Mouse (Mus musculus) liver, postnatal 0 days (tissue): ENCODE measurements around the gene Slc43a1. TPM values are rescaled to one million over a fixed set of nuclear protein-coding genes. Genes with fewer than 3 reads are reported as not detected.

Experiments used
- ATAC-seq: fragments of 200-750 bp; cut with Nextera tagmentation; 2 replicates; pipeline ENCODE4 v1.8.0; 2017; ENCODE audit warnings: mild to moderate bottlenecking, moderate library complexity
- DNase-seq: peaks from one replicate; pipeline ENCODE4 v3.0.0-alpha.2; 2016
- H3K27ac ChIP-seq: fragments of 300-500 bp; sonication (generic); 2 replicates; pipeline ENCODE4 v1.5.1; 2014; ENCODE audit warnings: antibody characterized with exemption, moderate library complexity, mild to moderate bottlenecking, low read depth
- H3K27me3 ChIP-seq: fragments of 300-500 bp; sonication (generic); 2 replicates; pipeline ENCODE4 v1.6.1; 2014; ENCODE audit warnings: low read length, control low read depth, mixed read lengths; ENCODE audit not compliant: insufficient read depth
- H3K36me3 ChIP-seq: fragments of 300-500 bp; sonication (generic); replicated peaks from 2 replicates; pipeline ENCODE4 v1.6.1; 2014; ENCODE audit warnings: mild to moderate bottlenecking, control low read depth, low read length, moderate library complexity, mixed read lengths; ENCODE audit not compliant: insufficient read depth
- H3K4me1 ChIP-seq: fragments of 300-500 bp; sonication (generic); 2 replicates; pipeline ENCODE4 v1.6.1; 2014; ENCODE audit warnings: antibody characterized with exemption, mild to moderate bottlenecking, control low read depth; ENCODE audit not compliant: insufficient read depth
- H3K4me2 ChIP-seq: fragments of 300-500 bp; sonication (generic); 2 replicates; pipeline ENCODE4 v1.6.1; 2014; ENCODE audit warnings: low read depth, mild to moderate bottlenecking, low read length, moderate library complexity, mixed read lengths
- H3K4me3 ChIP-seq: fragments of 300-500 bp; sonication (generic); 2 replicates; pipeline ENCODE4 v1.5.1; 2014; ENCODE audit warnings: low read depth, low read length
- H3K9ac ChIP-seq: fragments of 300-500 bp; sonication (generic); replicated peaks from 2 replicates; pipeline ENCODE4 v1.6.1; 2014; ENCODE audit warnings: mild to moderate bottlenecking, moderate library complexity
- H3K9me3 ChIP-seq: fragments of 300-500 bp; sonication (generic); 2 replicates; pipeline ENCODE4 v1.6.1; 2016; ENCODE audit warnings: mild to moderate bottlenecking, control low read depth, low read length, mixed read lengths
- CTCF ChIP-seq: sonication (generic); IDR thresholded peaks from 2 replicates; pipeline ENCODE4 v1.5.1; 2016; ENCODE audit warnings: antibody characterized with exemption, low read depth
- EP300 ChIP-seq: IDR thresholded peaks from 2 replicates; pipeline ENCODE4 v1.6.1; 2016; ENCODE audit warnings: antibody characterized with exemption, low read depth, mild to moderate bottlenecking
- WGBS: fragments of 180-500 bp; shearing (Covaris S2); extraction: QIAGEN DNeasy Blood & Tissue Kit; methylation state at CpG from one replicate; pipeline ENCODE4 v1.1.7; 2014; ENCODE audit not compliant: insufficient replicate concordance; 5-methylcytosine and 5-hydroxymethylcytosine counted together
- polyA plus RNA-seq: library from polyadenylated mRNA; unstranded; fragments of >200 nt; fragmentation: Nextera tagmentation; extraction: Ambion mirVana; gene quantifications from 2 replicates; pipeline ENCODE4 v1.2.1, GENCODE M21; 2015

The Slc43a1 gene
- polyA plus RNA-seq, 1 experiment from 2014 or later = 67.8 TPM

DNA sequence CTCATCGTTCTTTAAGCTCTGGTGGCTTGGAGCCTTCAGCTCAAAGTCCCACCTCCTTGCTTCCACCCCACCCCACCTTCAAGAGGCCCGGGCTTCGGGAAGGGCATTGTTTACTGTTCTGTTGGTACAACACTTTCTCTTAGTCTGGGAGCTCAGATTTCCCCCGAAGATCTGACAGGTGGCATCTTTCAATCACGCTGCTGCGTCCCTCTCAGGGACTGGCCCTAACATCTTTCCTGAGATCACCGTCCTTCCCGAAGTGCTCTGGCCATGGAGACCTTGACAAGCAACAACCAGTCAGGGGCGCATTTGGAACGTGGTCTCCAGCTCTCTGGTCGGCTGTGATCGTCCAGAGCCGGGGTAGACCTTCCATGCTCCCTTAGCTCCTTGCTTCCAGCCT lies 16.1 kb upstream of the Slc43a1 start, which contains the start of gene Smtnl1:
TSS of gene Smtnl1 (minus strand) at position 101 of the 400 bp plus-strand sequence.
- no peaks in the 10 kb centered on the region for H3K36me3 ChIP-seq
- no peaks in the 10 kb centered on the region for H3K9me3 ChIP-seq
- no peak within 1 kb of the TSS for H3K4me3 ChIP-seq
- peaks cover 8% of the 10 kb centered on the region for H3K4me1 ChIP-seq
- ATAC-seq (no peak), DNase-seq (no peak)
- WGBS = 37% methylated on average over 13 of the region's 13 CpGs
- no peak within 1 kb of the TSS for H3K27ac ChIP-seq
- H3K27me3 ChIP-seq = peaks cover 20% of the 10 kb centered on the region; the same call in 1 of the 2 replicates
- H3K4me2 ChIP-seq = no peak within 1 kb of the TSS
- no peak within 1 kb of the TSS for H3K9ac ChIP-seq
- TF ChIP-seq EP300 (no peak), CTCF (no peak)

GRCm38 (mm10) chr2:84823237-84823636 lies 15.4 kb upstream of the Slc43a1 start:
- ATAC-seq = no peak
- Histone ChIP-seq H3K27ac (no peak overlapping the region), H3K4me2 (no peak overlapping the region), H3K4me3 (no peak overlapping the region), H3K27me3 (peaks cover 20% of the 10 kb centered on the region; the same call in 1 of the 2 replicates), H3K9ac (no peak overlapping the region), H3K36me3 (no peaks in the 10 kb centered on the region), H3K9me3 (no peaks in the 10 kb centered on the region), H3K4me1 (peaks cover 13% of the 10 kb centered on the region)
- WGBS = 26% methylated on average over 2 of the region's 2 CpGs
- TF ChIP-seq EP300 (no peak; the same call in 1 of the 2 replicates), CTCF (no peak)
- DNase-seq = no peak

GRCm38 (mm10) chr2:84826488-84827282 lies 12.0 kb upstream of the Slc43a1 start, which contains the start of gene Timm10:
Gene Timm10 (plus strand): TSS chr2:84826997.
- Histone ChIP-seq H3K4me3 (peak within 1 kb of the TSS; percentile 83), H3K27me3 (peaks cover 8% of the 10 kb centered on the region; the same call in 1 of the 2 replicates), H3K9ac (peak within 1 kb of the TSS; percentile 81), H3K4me1 (peaks cover 15% of the 10 kb centered on the region), H3K9me3 (no peaks in the 10 kb centered on the region), H3K36me3 (peaks cover 14% of the 10 kb centered on the region), H3K4me2 (peak within 1 kb of the TSS; percentile 93), H3K27ac (peak within 1 kb of the TSS; percentile 96)
- 0% methylated on average over 34 of the region's 34 CpGs for WGBS
- peak; percentile 79 for TF ChIP-seq EP300
- no peak for TF ChIP-seq CTCF
- DNase-seq (peak; percentile 86), ATAC-seq (peak; percentile 82)

DNA sequence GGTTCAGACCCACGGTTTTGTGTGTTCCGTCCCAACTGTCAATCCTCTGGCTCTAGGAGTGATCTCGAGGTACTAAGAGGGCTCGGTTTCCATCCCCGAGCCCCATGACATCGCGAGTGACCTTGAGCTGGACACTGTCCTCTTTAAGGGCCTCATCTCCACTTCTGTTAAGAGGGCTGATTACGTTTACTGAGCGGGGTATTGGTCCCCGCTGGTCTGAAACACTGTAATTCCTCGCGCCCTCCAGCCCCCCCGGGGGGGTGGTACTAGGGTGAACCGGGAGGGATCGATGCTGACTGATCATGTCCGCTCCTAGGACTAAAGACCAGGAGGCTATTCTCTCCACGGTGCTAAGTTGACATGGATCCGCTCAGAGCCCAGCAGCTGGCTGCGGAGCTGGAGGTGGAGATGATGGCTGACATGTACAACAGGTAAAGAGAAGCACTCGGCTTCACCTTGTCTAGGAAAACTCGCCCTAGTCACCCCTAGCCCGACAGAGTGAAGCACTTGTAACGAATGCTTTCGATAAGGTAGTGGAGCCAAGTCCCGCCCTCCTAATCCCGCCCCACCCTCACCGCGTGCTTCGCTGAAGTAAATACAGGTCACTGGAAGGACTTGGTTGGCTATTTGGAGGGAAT lies 11.2 kb upstream of the Slc43a1 start:
- no peak for TF ChIP-seq CTCF
- TF ChIP-seq EP300 = no peak

DNA sequence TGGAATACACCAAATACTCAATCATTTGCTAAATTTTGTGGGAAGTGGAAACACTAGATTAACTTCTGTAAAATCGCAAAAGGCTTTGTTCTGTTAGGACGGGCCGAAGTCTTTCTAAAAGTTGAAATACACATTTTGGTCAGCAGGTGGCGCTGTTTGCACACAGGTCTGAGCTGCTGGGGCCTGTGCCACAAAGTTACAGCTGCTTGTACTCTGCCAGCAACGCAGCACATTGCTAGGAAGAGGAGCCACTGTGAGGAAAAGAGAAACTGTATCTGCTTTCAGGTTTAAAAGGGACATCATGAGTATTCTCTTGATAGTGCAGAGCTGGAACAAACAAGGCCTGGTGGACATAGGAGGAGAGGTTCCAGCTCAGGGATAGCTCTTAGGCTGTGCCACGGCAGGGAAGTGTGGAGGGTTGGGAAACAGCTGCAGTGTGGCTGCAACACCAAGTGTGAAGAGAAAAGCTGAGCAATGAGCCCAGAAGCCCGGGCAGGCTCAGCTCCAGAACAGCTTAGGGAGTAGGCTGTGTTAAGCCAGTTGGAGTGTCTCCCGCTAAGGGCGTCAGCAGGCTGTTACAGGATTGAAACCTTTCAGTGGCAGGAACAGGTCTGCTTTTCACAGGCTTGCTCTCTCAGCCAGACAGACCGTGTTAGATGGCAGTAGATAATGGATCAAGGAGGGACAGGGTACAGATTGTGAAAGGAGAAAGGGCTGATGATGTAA lies 6.8 kb upstream of the Slc43a1 start:
- TF ChIP-seq CTCF (peak; percentile 97), EP300 (0 out of 2 replicates have a peak, but pooled peaks have one; percentile 14)
- H3K4me1 ChIP-seq = peaks cover 15% of the 10 kb centered on the region
- H3K27me3 ChIP-seq = no peaks in the 10 kb centered on the region
- ATAC-seq = peak; percentile 70
- 0 out of 2 replicates have a peak overlapping the region, but pooled peaks have one; percentile 2 for H3K9ac ChIP-seq
- H3K36me3 ChIP-seq = peaks cover 14% of the 10 kb centered on the region
- no peaks in the 10 kb centered on the region for H3K9me3 ChIP-seq
- WGBS = 31% methylated on average over 10 of the region's 10 CpGs
- peak overlapping the region; percentile 68 for H3K27ac ChIP-seq
- no peak overlapping the region for H3K4me2 ChIP-seq
- DNase-seq = peak; percentile 86
- H3K4me3 ChIP-seq = no peak overlapping the region

More for the DNA sequence above, 11.2 kb upstream of the Slc43a1 start:
- peak; percentile 88 for DNase-seq
- ATAC-seq = peak; percentile 69
- Histone ChIP-seq H3K27ac (peak overlapping the region; percentile 96), H3K27me3 (peaks cover under 1% of the 10 kb centered on the region; the same call in 1 of the 2 replicates), H3K4me1 (peaks cover 16% of the 10 kb centered on the region), H3K9me3 (no peaks in the 10 kb centered on the region), H3K36me3 (peaks cover 14% of the 10 kb centered on the region), H3K4me3 (peak overlapping the region; percentile 83), H3K4me2 (peak overlapping the region; percentile 93), H3K9ac (peak overlapping the region; percentile 81)
- WGBS = under 1% methylated on average over 29 of the region's 29 CpGs
